14 mouse cellular contexts compared by ENCODE assay signal in the genomic region with DNA sequence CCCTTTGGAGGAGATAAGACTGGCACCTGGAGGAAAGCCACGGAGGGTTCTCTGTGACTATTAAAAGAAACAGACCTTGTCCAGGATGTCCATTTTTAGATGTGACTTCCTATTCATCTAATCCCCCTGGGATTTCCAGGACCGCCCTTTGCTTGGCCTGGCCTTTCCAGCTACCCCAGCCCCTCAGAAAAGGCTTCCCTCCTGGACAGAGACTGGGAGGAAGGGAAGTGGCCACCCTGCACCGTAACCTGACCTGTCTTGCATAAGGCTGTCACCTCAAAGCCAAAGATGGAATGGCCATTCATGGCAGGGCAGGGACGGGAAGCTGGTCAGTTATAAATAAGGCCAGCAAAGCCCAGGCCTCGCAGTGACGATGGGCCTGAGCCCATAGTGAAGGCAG. TPM values are rescaled to one million over a fixed set of nuclear protein-coding genes. Genes with fewer than 3 reads are reported as not detected.
A peak's percentile ranks its signal among the peaks of the same experiment; 100 is the strongest.
DNase-seq lines count a peak whose midpoint lies in the region; ATAC-seq and TF ChIP-seq lines count a peak whose summit lies in the region.
"Had no signal": no experiment of that assay in that cellular context is flagged by ENCODE, and none has a peak within 500 bp of the region (broad histone marks: within the 10 kb centered on the region; RNA-seq: fewer than 3 reads in every experiment).

No protein-coding gene starts in this region.

- 63% methylated on average over 6 of the region's 6 CpGs for WGBS in liver, embryonic 11.5 days

- H3K9ac ChIP-seq in liver, embryonic 11.5 days (ENCODE audit: low read depth, low read length) = no peak overlapping the region
- H3K9ac ChIP-seq: embryonic facial prominence, embryonic 15.5 days; forebrain, embryonic 12.5 days; limb, embryonic 12.5 days had no signal

- no peaks in the 10 kb centered on the region for H3K9me3 ChIP-seq in liver, embryonic 11.5 days (ENCODE audit: control insufficient read depth, low read length)
- H3K9me3 ChIP-seq: embryonic facial prominence, embryonic 15.5 days; forebrain, embryonic 12.5 days; limb, embryonic 12.5 days had no signal

- intact Hi-C loops in gastrocnemius, adult 2 months (cut with DNase I) = no loop called here

- H3K4me3 ChIP-seq in gastrocnemius, adult 2 months = no peak overlapping the region
- H3K4me3 ChIP-seq in liver, embryonic 11.5 days (ENCODE audit: low read depth, low read length) = no peak overlapping the region
- H3K4me3 ChIP-seq: embryonic facial prominence, embryonic 15.5 days; forebrain, embryonic 12.5 days; limb, embryonic 12.5 days had no signal

- no peaks in the 10 kb centered on the region for H3K4me1 ChIP-seq in liver, embryonic 11.5 days (replicated peaks; ENCODE audit: control insufficient read depth, insufficient read depth, low read length)
- H3K4me1 ChIP-seq: embryonic facial prominence, embryonic 15.5 days; forebrain, embryonic 12.5 days; limb, embryonic 12.5 days had no signal

- H3K4me2 ChIP-seq in liver, embryonic 11.5 days = no peak overlapping the region
- H3K4me2 ChIP-seq: embryonic facial prominence, embryonic 15.5 days; forebrain, embryonic 12.5 days; limb, embryonic 12.5 days had no signal

- no peak for ATAC-seq in liver, embryonic 11.5 days (replicated peaks; ENCODE audit: low FRiP score)
- ATAC-seq: intestine, embryonic 16.5 days had no signal

- H3K27me3 ChIP-seq in liver, embryonic 11.5 days (replicated peaks; ENCODE audit: control insufficient read depth, insufficient read depth, low read length) = no peaks in the 10 kb centered on the region
- H3K27me3 ChIP-seq: embryonic facial prominence, embryonic 15.5 days; forebrain, embryonic 12.5 days; limb, embryonic 12.5 days had no signal

- DNase-seq in gastrocnemius, adult 2 months = peak; percentile 77
- no peak for DNase-seq in gastrocnemius, postnatal 10 days
- DNase-seq in adrenal gland, postnatal 10 days = peak; percentile 19
- DNase-seq in gastrocnemius, postnatal 25 days = peak; percentile 71
- peak; percentile 44 to 57 for DNase-seq in kidney, adult 8-10 months
- no peak for DNase-seq in left cerebral cortex, adult 8-10 months (ENCODE audit: low spot score in 2 of 2)
- no peak for DNase-seq in liver, embryonic 11.5 days (ENCODE audit: low spot score)
- DNase-seq: cerebellum, adult 18-20 months; lung, adult 18-20 months; spleen, adult 18-20 months had no signal

- no peaks in the 10 kb centered on the region for H3K36me3 ChIP-seq in liver, embryonic 11.5 days (ENCODE audit: control insufficient read depth, insufficient read depth, low read length)

- H3K27ac ChIP-seq in gastrocnemius, adult 2 months = peak overlapping the region; percentile 86
- H3K27ac ChIP-seq in liver, embryonic 11.5 days (ENCODE audit: low read depth, low read length) = no peak overlapping the region
- H3K27ac ChIP-seq: embryonic facial prominence, embryonic 15.5 days; forebrain, embryonic 12.5 days; limb, embryonic 12.5 days had no signal

- no peak for TF ChIP-seq CTCF in gastrocnemius, adult 2 months (IDR thresholded peaks at IDR 0.05)

RNA-seq across cellular contexts. Expression of a gene that starts 43.8 kb away (rescaled TPM):
- 10 to 100 TPM; 23.3 to 25.3 TPM for total RNA-seq in gastrocnemius, adult 2 months (2021)
- 10 to 100 TPM; 24.7 to 27.2 TPM for total RNA-seq in gastrocnemius, postnatal 10 days (2021)
- total RNA-seq in adrenal gland, postnatal 10 days (2021) = 10 to 100 TPM; 30.5 to 42.8 TPM
- total RNA-seq in gastrocnemius, postnatal 25 days (2021) = 10 to 100 TPM; 17.1 to 21.7 TPM
- total RNA-seq in left cerebral cortex, adult 8-10 months (2022) = 10 to 100 TPM in 1 of 4 experiments, 1 to 10 TPM in 3; 6.2 to 13.1 (median 6.6) TPM
- polyA plus RNA-seq in liver, embryonic 11.5 days (2014; fragmentation: Nextera tagmentation; extraction: Ambion mirVana) = 8.7 and 12.5 TPM in 2 replicates

RNA-seq across cellular contexts. Expression of a gene that starts 46.0 kb away (rescaled TPM):
- total RNA-seq in gastrocnemius, adult 2 months (2021) = 10 to 100 TPM; 21.3 to 23.6 TPM
- total RNA-seq in gastrocnemius, postnatal 10 days (2021) = 10 to 100 TPM; 15.8 to 17.7 TPM
- total RNA-seq in adrenal gland, postnatal 10 days (2021) = 10 to 100 TPM; 17.6 to 19.3 TPM
- total RNA-seq in gastrocnemius, postnatal 25 days (2021) = 10 to 100 TPM; 19.2 to 25.1 TPM
- total RNA-seq in left cerebral cortex, adult 8-10 months (2022) = 10 to 100 TPM; 30.1 to 41.4 (median 32.4) TPM
- polyA plus RNA-seq in liver, embryonic 11.5 days (2014; fragmentation: Nextera tagmentation; extraction: Ambion mirVana) = 12.3 and 14.4 TPM in 2 replicates

Comparison
In these comparisons a context has a peak if more than half of its experiments do, and no peak if none do; other contexts are left out.
1. DNase-seq: peak in gastrocnemius, adult 2 months (single experiment), adrenal gland, postnatal 10 days (single experiment), gastrocnemius, postnatal 25 days (single experiment) and kidney, adult 8-10 months (2 of 2); none in gastrocnemius, postnatal 10 days (single experiment), left cerebral cortex, adult 8-10 months (0 of 2) and liver, embryonic 11.5 days (single experiment).